Mouse (Mus musculus) neural tube, embryonic 11.5 days (tissue): ENCODE data around the gene Bsdc1. TPM values are rescaled to one million over a fixed set of nuclear protein-coding genes. Genes with fewer than 3 reads are reported as not detected.

Source experiments
- ATAC-seq: fragments of 200-750 bp; cut with Nextera tagmentation; 2 replicates; pipeline ENCODE4 v1.8.0; 2017; ENCODE audit warnings: moderate number of reproducible peaks, mild to moderate bottlenecking, moderate TSS enrichment, moderate library complexity; ENCODE audit not compliant: insufficient read depth, low FRiP score, low TSS enrichment
- DNase-seq: peaks from one replicate; pipeline ENCODE4 v3.0.0-alpha.2; 2015; ENCODE audit warnings: low spot score
- H3K27ac ChIP-seq: fragments of 300-500 bp; sonication (generic); 2 replicates; pipeline ENCODE4 v1.5.1; 2014; ENCODE audit warnings: low read depth, mild to moderate bottlenecking, low read length
- H3K27me3 ChIP-seq: fragments of 300-500 bp; sonication (generic); 2 replicates; pipeline ENCODE4 v1.6.1; 2014; ENCODE audit warnings: mild to moderate bottlenecking, low read length, mixed read lengths; ENCODE audit not compliant: control insufficient read depth, insufficient read depth
- H3K36me3 ChIP-seq: fragments of 300-500 bp; sonication (generic); 2 replicates; pipeline ENCODE4 v1.6.1; 2014; ENCODE audit warnings: mild to moderate bottlenecking, low read length, moderate library complexity, mixed read lengths; ENCODE audit not compliant: control insufficient read depth, insufficient read depth
- H3K4me1 ChIP-seq: fragments of 300-500 bp; sonication (generic); 2 replicates; pipeline ENCODE4 v1.6.1; 2014; ENCODE audit warnings: low read length, mixed read lengths; ENCODE audit not compliant: control insufficient read depth, insufficient read depth
- H3K4me2 ChIP-seq: fragments of 300-500 bp; sonication (generic); 2 replicates; pipeline ENCODE4 v1.6.1; 2014; ENCODE audit warnings: low read depth, mild to moderate bottlenecking, moderate library complexity
- H3K4me3 ChIP-seq: fragments of 300-500 bp; sonication (generic); 2 replicates; pipeline ENCODE4 v1.5.1; 2014; ENCODE audit warnings: low read depth, low read length
- H3K9ac ChIP-seq: fragments of 300-500 bp; sonication (generic); 2 replicates; pipeline ENCODE4 v1.6.1; 2014; ENCODE audit warnings: mild to moderate bottlenecking, low read length
- H3K9me3 ChIP-seq: fragments of 300-500 bp; sonication (generic); 2 replicates; pipeline ENCODE4 v1.6.1; 2016; ENCODE audit warnings: low read length; ENCODE audit not compliant: control insufficient read depth
- WGBS: fragments of 180-500 bp; shearing (Covaris S2); extraction: QIAGEN DNeasy Blood & Tissue Kit; methylation state at CpG from one replicate; pipeline ENCODE4 v1.1.7; 2014; 5-methylcytosine and 5-hydroxymethylcytosine counted together
- polyA plus RNA-seq: library from polyadenylated mRNA; unstranded; fragments of >200 nt; fragmentation: Nextera tagmentation; extraction: Ambion mirVana; gene quantifications from 2 replicates; pipeline ENCODE4 v1.2.1, GENCODE M21; 2014

Bsdc1 gene
- polyA plus RNA-seq, 1 experiment from 2014 or later, result 31.7 TPM

GRCm38 (mm10) chr4:129495672-129496562 is 34.5 kb downstream of the Bsdc1 start:
- Histone ChIP-seq H3K4me2 (no peak overlapping the region), H3K4me1 (peaks cover 16% of the 10 kb centered on the region), H3K4me3 (no peak overlapping the region), H3K27me3 (peaks cover 11% of the 10 kb centered on the region), H3K36me3 (no peaks in the 10 kb centered on the region), H3K9me3 (no peaks in the 10 kb centered on the region), H3K9ac (no peak overlapping the region), H3K27ac (no peak overlapping the region; the same call in 1 of the 2 replicates)
- WGBS, result 35% methylated on average over 16 of the region's 16 CpGs
- ATAC-seq, result no peak
- DNase-seq, result no peak

- H3K4me2 ChIP-seq, result no peak overlapping the region
- H3K9me3 ChIP-seq, result no peaks in the 10 kb centered on the region
- no peak overlapping the region for H3K4me3 ChIP-seq
- peaks cover 9% of the 10 kb centered on the region for H3K4me1 ChIP-seq
- WGBS, result 51% methylated on average over 6 of the region's 6 CpGs
- DNase-seq, result no peak
- H3K9ac ChIP-seq, result peak overlapping the region; percentile 8; the same call in 1 of the 2 replicates
- no peak overlapping the region; the same call in 1 of the 2 replicates for H3K27ac ChIP-seq
- no peak for ATAC-seq
- no peaks in the 10 kb centered on the region for H3K36me3 ChIP-seq
- peaks cover 4% of the 10 kb centered on the region for H3K27me3 ChIP-seq
These were observed 35.2 kb downstream of the Bsdc1 start for GRCm38 (mm10) chr4:129496631-129497030.

- no peak overlapping the region for H3K4me3 ChIP-seq
- H3K9me3 ChIP-seq, result no peaks in the 10 kb centered on the region
- no peak overlapping the region for H3K4me2 ChIP-seq
- H3K9ac ChIP-seq, result no peak overlapping the region
- H3K4me1 ChIP-seq, result peaks cover 8% of the 10 kb centered on the region; the same call in 1 of the 2 replicates
- no peaks in the 10 kb centered on the region for H3K27me3 ChIP-seq
- H3K36me3 ChIP-seq, result no peaks in the 10 kb centered on the region
- ATAC-seq (no peak), DNase-seq (no peak)
- no peak overlapping the region for H3K27ac ChIP-seq
- 88% methylated on average over 3 of the region's 3 CpGs for WGBS
These were observed 37.6 kb downstream of the Bsdc1 start for GRCm38 (mm10) chr4:129498941-129499340.

GRCm38 (mm10) chr4:129500017-129500416 is 38.6 kb downstream of the Bsdc1 start:
- peaks cover 8% of the 10 kb centered on the region; the same call in 1 of the 2 replicates for H3K4me1 ChIP-seq
- H3K9ac ChIP-seq, result no peak overlapping the region
- H3K4me2 ChIP-seq, result peak overlapping the region; percentile 74
- no peaks in the 10 kb centered on the region for H3K27me3 ChIP-seq
- no peak for DNase-seq
- H3K27ac ChIP-seq, result no peak overlapping the region
- 82% methylated on average over 8 of the region's 8 CpGs for WGBS
- no peak overlapping the region for H3K4me3 ChIP-seq
- H3K9me3 ChIP-seq, result no peaks in the 10 kb centered on the region
- no peaks in the 10 kb centered on the region for H3K36me3 ChIP-seq
- ATAC-seq, result no peak

GRCm38 (mm10) chr4:129500607-129501566 is 39.5 kb downstream of the Bsdc1 start:
- peaks cover 8% of the 10 kb centered on the region; the same call in 1 of the 2 replicates for H3K4me1 ChIP-seq
- H3K9me3 ChIP-seq, result no peaks in the 10 kb centered on the region
- DNase-seq, result peak; percentile 90
- peak; percentile 90 for ATAC-seq
- whole genome bisulfite sequencing, result 2% methylated on average over 35 of the region's 49 CpGs
- peak overlapping the region; percentile 54 for H3K9ac ChIP-seq
- H3K27ac ChIP-seq, result peak overlapping the region; percentile 71
- H3K4me3 ChIP-seq, result peak overlapping the region; percentile 48
- no peaks in the 10 kb centered on the region for H3K36me3 ChIP-seq
- peak overlapping the region; percentile 74 for H3K4me2 ChIP-seq
- no peaks in the 10 kb centered on the region for H3K27me3 ChIP-seq

- H3K36me3 ChIP-seq, result no peaks in the 10 kb centered on the region
- no peak overlapping the region for H3K4me2 ChIP-seq
- DNase-seq, result no peak
- H3K4me1 ChIP-seq, result no peaks in the 10 kb centered on the region
- no peak overlapping the region for H3K4me3 ChIP-seq
- WGBS, result 70% methylated on average over 9 of the region's 9 CpGs
- no peak overlapping the region for H3K9ac ChIP-seq
- H3K27ac ChIP-seq, result no peak overlapping the region
- H3K27me3 ChIP-seq, result no peaks in the 10 kb centered on the region
- ATAC-seq, result no peak
- no peaks in the 10 kb centered on the region for H3K9me3 ChIP-seq
These were observed 41.0 kb downstream of the Bsdc1 start for GRCm38 (mm10) chr4:129502327-129502888.

GRCm38 (mm10) chr4:129502901-129503444 is 41.6 kb downstream of the Bsdc1 start:
- Histone ChIP-seq H3K9me3 (no peaks in the 10 kb centered on the region), H3K4me2 (no peak overlapping the region), H3K4me1 (no peaks in the 10 kb centered on the region), H3K27me3 (no peaks in the 10 kb centered on the region), H3K36me3 (no peaks in the 10 kb centered on the region), H3K27ac (no peak overlapping the region), H3K9ac (no peak overlapping the region), H3K4me3 (no peak overlapping the region)
- no peak for ATAC-seq
- whole genome bisulfite sequencing, result 86% methylated on average over 11 of the region's 11 CpGs
- no peak for DNase-seq

GRCm38 (mm10) chr4:129505511-129505910 is 44.1 kb downstream of the Bsdc1 start:
- H3K27me3 ChIP-seq, result no peaks in the 10 kb centered on the region

More at GRCm38 (mm10) chr4:129505511-129505910, 44.1 kb downstream of the Bsdc1 start:
- Histone ChIP-seq H3K4me2 (no peak overlapping the region), H3K4me1 (peaks cover 2% of the 10 kb centered on the region), H3K36me3 (no peaks in the 10 kb centered on the region), H3K9ac (no peak overlapping the region), H3K4me3 (no peak overlapping the region), H3K27ac (no peak overlapping the region), H3K9me3 (no peaks in the 10 kb centered on the region)
- ATAC-seq (no peak), DNase-seq (no peak)
- WGBS, result 78% methylated on average over 3 of the region's 3 CpGs
